Mouse (Mus musculus) liver, adult 2 months (tissue): ENCODE measurements at regions not wholly inside any gene's neighbourhood (a gene's known extent, or its start where the extent isn't known, plus 50 kb on each side); places are given as distances from the start of the nearest gene placed in this dataset.
"Not testable (repeated sequence)": the region's sequence is repeated elsewhere in the genome, so short reads cannot be mapped to it uniquely, and the experiment has no call there.

Experiments
- DNase-seq: peaks from one replicate; pipeline ENCODE4 v3.0.0-alpha.2; 2011; ENCODE audit warnings: low read depth, low spot score; ENCODE audit errors: extremely low read depth
- H3K27ac ChIP-seq: fragments of 200-500 bp; replicated peaks from 2 replicates; pipeline ENCODE4 v1.5.1; 2012; ENCODE audit warnings: low read depth, mild to moderate bottlenecking, control low read depth, inconsistent platforms, low read length; ENCODE audit not compliant: insufficient read depth
- H3K27me3 ChIP-seq: fragments of 200-500 bp; 2 replicates; pipeline ENCODE4 v1.6.1; 2012; ENCODE audit warnings: mild to moderate bottlenecking, moderate library complexity, low read length, inconsistent platforms; ENCODE audit not compliant: control insufficient read depth, insufficient read depth
- H3K36me3 ChIP-seq: fragments of 200-500 bp; 2 replicates; pipeline ENCODE4 v1.6.1; 2012; ENCODE audit warnings: low read length, inconsistent platforms; ENCODE audit not compliant: control insufficient read depth, insufficient read depth
- H3K4me1 ChIP-seq: fragments of 200-500 bp; 2 replicates; pipeline ENCODE4 v1.6.1; 2011; ENCODE audit warnings: low read length; ENCODE audit not compliant: control insufficient read depth, insufficient read depth
- H3K4me3 ChIP-seq: fragments of 200-500 bp; 2 replicates; pipeline ENCODE4 v1.5.1; 2011; ENCODE audit warnings: low read depth, mild to moderate bottlenecking, control low read depth, low read length, moderate library complexity; ENCODE audit not compliant: insufficient read depth
- H3K79me2 ChIP-seq: fragments of 200-500 bp; 2 replicates; pipeline ENCODE4 v1.6.1; 2012; ENCODE audit warnings: inconsistent platforms, mild to moderate bottlenecking, low read length, moderate library complexity; ENCODE audit not compliant: control insufficient read depth, insufficient read depth
- H3K9ac ChIP-seq: fragments of 200-500 bp; 2 replicates; pipeline ENCODE4 v1.6.1; 2012; ENCODE audit warnings: low read depth, mild to moderate bottlenecking, control low read depth, inconsistent platforms, low read length
- CTCF ChIP-seq: fragments of 200-500 bp; IDR thresholded peaks from 2 replicates; pipeline ENCODE4 v1.5.1; 2011; ENCODE audit warnings: low read depth, low read length, control low read depth
- POLR2A ChIP-seq: fragments of 200-500 bp; IDR thresholded peaks from 2 replicates; pipeline ENCODE4 v1.6.1; 2011; ENCODE audit warnings: low read length, control low read depth; ENCODE audit not compliant: insufficient read depth; ENCODE audit errors: extremely low read depth
- WGBS: fragments of 180-500 bp; shearing (Covaris S2); methylation state at CpG from one replicate; pipeline ENCODE4 v1.1.7; 2018; 5-methylcytosine and 5-hydroxymethylcytosine counted together

DNA sequence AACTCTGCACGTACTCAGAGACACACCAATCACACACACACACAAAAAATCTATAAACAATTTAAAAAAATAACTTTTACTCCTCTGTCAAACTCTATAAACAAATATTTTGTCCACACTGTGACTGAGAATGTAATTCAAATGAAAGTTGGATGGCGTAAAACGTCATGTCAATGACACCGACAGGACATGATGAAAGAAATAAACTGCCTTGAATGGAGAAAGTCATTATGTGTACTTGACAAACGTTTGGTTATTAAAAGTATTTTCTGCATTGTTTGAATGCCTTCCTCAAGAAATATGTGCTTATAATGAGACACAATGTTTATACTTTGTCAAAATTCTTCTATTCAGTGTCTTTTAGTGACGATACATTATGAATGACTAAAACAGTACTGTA is 1171.6 kb upstream of the Pcdh20 start:
- DNase-seq, result no peak
- H3K79me2 ChIP-seq, result no peaks in the 10 kb centered on the region
- H3K4me1 ChIP-seq, result no peaks in the 10 kb centered on the region
- H3K36me3 ChIP-seq, result no peaks in the 10 kb centered on the region
- H3K27me3 ChIP-seq, result no peaks in the 10 kb centered on the region
- no peak for TF ChIP-seq CTCF
- no peak for TF ChIP-seq POLR2A
- no peak overlapping the region for H3K4me3 ChIP-seq
- no peak overlapping the region for H3K27ac ChIP-seq
- 72% methylated on average over 6 of the region's 6 CpGs for WGBS
- no peak overlapping the region for H3K9ac ChIP-seq

GRCm38 (mm10) chr14:89639322-89639721 is 1168.1 kb upstream of the Pcdh20 start:
- no peaks in the 10 kb centered on the region for H3K4me1 ChIP-seq
- H3K79me2 ChIP-seq, result no peaks in the 10 kb centered on the region
- H3K4me3 ChIP-seq, result no peak overlapping the region
- no peak overlapping the region for H3K9ac ChIP-seq
- no peak for DNase-seq
- H3K27me3 ChIP-seq, result no peaks in the 10 kb centered on the region
- no peak overlapping the region for H3K27ac ChIP-seq
- WGBS, result 88% methylated on average over 6 of the region's 6 CpGs
- TF ChIP-seq CTCF (no peak), POLR2A (no peak)
- H3K36me3 ChIP-seq, result no peaks in the 10 kb centered on the region

GRCm38 (mm10) chr14:89636689-89637088 is 1165.5 kb upstream of the Pcdh20 start:
- H3K9ac ChIP-seq, result no peak overlapping the region
- no peak for TF ChIP-seq CTCF
- H3K4me3 ChIP-seq, result no peak overlapping the region
- WGBS, result 60% methylated on average over 2 of the region's 2 CpGs
- H3K27ac ChIP-seq, result no peak overlapping the region
- H3K27me3 ChIP-seq, result no peaks in the 10 kb centered on the region
- DNase-seq, result no peak
- H3K79me2 ChIP-seq, result no peaks in the 10 kb centered on the region
- H3K4me1 ChIP-seq, result no peaks in the 10 kb centered on the region
- no peaks in the 10 kb centered on the region for H3K36me3 ChIP-seq

- no peak overlapping the region for H3K9ac ChIP-seq
- H3K27ac ChIP-seq, result no peak overlapping the region
- no peaks in the 10 kb centered on the region for H3K36me3 ChIP-seq
- TF ChIP-seq POLR2A, result no peak
- no peak for TF ChIP-seq CTCF
- H3K27me3 ChIP-seq, result no peaks in the 10 kb centered on the region
- peak; percentile 18 for DNase-seq
- H3K4me3 ChIP-seq, result no peak overlapping the region
- H3K79me2 ChIP-seq, result no peaks in the 10 kb centered on the region
- 75% methylated on average over 1 of the region's 1 CpGs for WGBS
- no peaks in the 10 kb centered on the region for H3K4me1 ChIP-seq
Measured at GRCm38 (mm10) chr14:89634559-89635124, 1163.4 kb upstream of the Pcdh20 start.

DNA sequence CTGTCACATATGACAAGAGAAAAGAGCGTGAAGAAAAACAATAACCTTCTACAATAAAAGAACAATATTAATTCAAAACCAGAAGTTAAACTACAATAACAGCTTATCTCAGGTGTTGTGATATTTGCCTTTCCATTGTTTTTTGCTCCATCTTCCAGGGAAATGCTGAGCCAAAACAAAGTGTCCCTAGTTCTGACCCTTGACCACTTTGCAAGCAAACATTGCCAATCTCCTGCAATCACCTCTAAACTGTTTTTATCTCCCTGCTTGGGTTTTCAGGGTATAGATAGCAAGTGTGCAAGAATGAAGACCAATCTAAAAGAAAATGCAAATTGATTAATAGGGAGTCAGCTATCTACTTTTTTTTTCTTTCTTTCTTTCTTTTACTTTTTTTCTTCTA is 1162.5 kb upstream of the Pcdh20 start:
- TF ChIP-seq CTCF (no peak), POLR2A (no peak)
- no peaks in the 10 kb centered on the region for H3K79me2 ChIP-seq
- H3K27me3 ChIP-seq, result no peaks in the 10 kb centered on the region
- no peak overlapping the region for H3K27ac ChIP-seq
- no peaks in the 10 kb centered on the region for H3K36me3 ChIP-seq
- H3K4me1 ChIP-seq, result no peaks in the 10 kb centered on the region
- H3K9ac ChIP-seq, result no peak overlapping the region
- H3K4me3 ChIP-seq, result no peak overlapping the region
- 33% methylated on average over 1 of the region's 1 CpGs for WGBS
- DNase-seq, result peak; percentile 95

DNA sequence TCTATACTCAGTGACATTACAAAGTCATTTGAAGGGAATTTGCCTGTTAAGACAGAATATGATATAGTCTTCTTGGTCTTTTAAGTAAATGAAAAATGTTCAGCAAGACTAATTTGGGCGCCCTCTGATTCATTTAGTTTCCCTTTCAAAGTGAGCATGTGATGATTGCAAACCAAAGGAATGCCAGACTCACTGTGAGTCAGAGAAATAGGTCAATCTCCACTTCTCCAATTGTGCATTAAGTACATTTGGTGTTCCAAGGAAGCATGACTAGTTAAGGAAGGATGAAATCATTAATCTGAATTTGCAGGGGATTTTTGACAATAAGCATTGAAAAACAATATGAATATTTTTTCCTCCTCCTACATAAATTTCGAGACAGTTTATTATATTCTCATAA is 1139.5 kb upstream of the Pcdh20 start:
- peak; percentile 60 for DNase-seq
- Histone ChIP-seq H3K4me3 (no peak overlapping the region), H3K36me3 (no peaks in the 10 kb centered on the region), H3K27ac (no peak overlapping the region), H3K79me2 (no peaks in the 10 kb centered on the region), H3K4me1 (peaks cover 2% of the 10 kb centered on the region; the same call in 1 of the 2 replicates), H3K9ac (no peak overlapping the region), H3K27me3 (no peaks in the 10 kb centered on the region)
- 61% methylated on average over 2 of the region's 2 CpGs for WGBS
- no peak for TF ChIP-seq POLR2A
- no peak for TF ChIP-seq CTCF

- H3K4me3 ChIP-seq, H3K9ac ChIP-seq, H3K27me3 ChIP-seq, H3K4me1 ChIP-seq, H3K79me2 ChIP-seq, H3K36me3 ChIP-seq: not testable (repeated sequence)
- 28% methylated on average over 10 of the region's 10 CpGs for WGBS
- H3K27ac ChIP-seq, result peak overlapping the region; percentile 48
- peak; percentile 53 for DNase-seq
Measured at GRCm38 (mm10) chr14:89609666-89610448, 1138.7 kb upstream of the Pcdh20 start.
